Mouse (Mus musculus) heart, embryonic 16.5 days (tissue): ENCODE results near the gene Itpr1. TPM values are rescaled to one million over a fixed set of nuclear protein-coding genes. Genes with fewer than 3 reads are reported as not detected.

Source experiments
- ATAC-seq: fragments of 200-750 bp; cut with Nextera tagmentation; replicated peaks from 2 replicates; pipeline ENCODE4 v1.8.0; 2017; ENCODE audit warnings: moderate number of reproducible peaks; ENCODE audit not compliant: insufficient read depth, low FRiP score; ENCODE audit errors: extremely low read depth
- H3K27ac ChIP-seq: fragments of 300-500 bp; sonication (generic); 2 replicates; pipeline ENCODE4 v1.5.1; 2014; ENCODE audit warnings: mild to moderate bottlenecking, low read length, control low read depth, moderate library complexity
- H3K27me3 ChIP-seq: fragments of 300-500 bp; sonication (generic); 2 replicates; pipeline ENCODE4 v1.6.1; 2014; ENCODE audit warnings: low read length, mixed read lengths; ENCODE audit not compliant: control insufficient read depth, insufficient read depth
- H3K36me3 ChIP-seq: fragments of 300-500 bp; sonication (generic); 2 replicates; pipeline ENCODE4 v1.6.1; 2014; ENCODE audit not compliant: control insufficient read depth, insufficient read depth
- H3K4me1 ChIP-seq: fragments of 300-500 bp; sonication (generic); 2 replicates; pipeline ENCODE4 v1.6.1; 2014; ENCODE audit warnings: low read length, mixed read lengths; ENCODE audit not compliant: control insufficient read depth, insufficient read depth
- H3K4me2 ChIP-seq: fragments of 300-500 bp; sonication (generic); 2 replicates; pipeline ENCODE4 v1.6.1; 2014; ENCODE audit warnings: low read depth, mild to moderate bottlenecking, control low read depth, low read length
- H3K4me3 ChIP-seq: fragments of 300-500 bp; sonication (generic); 2 replicates; pipeline ENCODE4 v1.5.1; 2014; ENCODE audit warnings: mild to moderate bottlenecking, control low read depth, low read length
- H3K9ac ChIP-seq: fragments of 300-500 bp; sonication (generic); 2 replicates; pipeline ENCODE4 v1.6.1; 2014; ENCODE audit warnings: low read length, control low read depth
- H3K9me3 ChIP-seq: fragments of 300-500 bp; sonication (generic); replicated peaks from 2 replicates; pipeline ENCODE4 v1.6.1; 2016; ENCODE audit warnings: low read length; ENCODE audit not compliant: control insufficient read depth
- WGBS: fragments of 180-500 bp; shearing (Covaris S2); extraction: QIAGEN DNeasy Blood & Tissue Kit; methylation state at CpG from one replicate; pipeline ENCODE4 v1.1.7; 2014; 5-methylcytosine and 5-hydroxymethylcytosine counted together
- polyA plus RNA-seq: library from polyadenylated mRNA; unstranded; fragments of >200 nt; fragmentation: Nextera tagmentation; extraction: Ambion mirVana; gene quantifications from 2 replicates; pipeline ENCODE4 v1.2.1, GENCODE M21; 2015

Itpr1 gene
- polyA plus RNA-seq, 1 experiment from 2014 or later: 10.8 TPM

DNA sequence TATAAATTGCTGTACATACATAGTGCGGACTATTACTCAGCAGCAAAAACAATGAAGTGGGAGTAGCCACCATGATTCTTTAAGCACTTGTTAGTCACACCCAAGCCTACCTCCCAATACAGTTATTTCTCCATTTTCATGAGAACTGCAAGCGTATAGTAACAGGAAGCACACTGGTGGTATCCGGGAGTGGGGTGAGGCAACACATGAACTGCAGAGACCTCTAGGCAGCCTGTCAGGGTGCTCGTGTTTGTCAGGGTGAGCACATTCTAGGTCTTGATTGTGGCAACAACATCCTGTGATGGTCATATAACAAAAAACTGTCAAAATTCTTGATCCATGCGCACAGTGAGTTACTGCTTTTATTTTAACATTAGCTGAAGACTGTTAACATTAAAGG lies 290.8 kb downstream of the Itpr1 start:
- no peak overlapping the region for H3K4me2 ChIP-seq
- ATAC-seq: no peak
- WGBS: 84% methylated on average over 5 of the region's 5 CpGs
- H3K9me3 ChIP-seq: no peaks in the 10 kb centered on the region
- no peaks in the 10 kb centered on the region for H3K27me3 ChIP-seq
- H3K36me3 ChIP-seq: peaks cover 31% of the 10 kb centered on the region
- no peak overlapping the region for H3K4me3 ChIP-seq
- H3K4me1 ChIP-seq: no peaks in the 10 kb centered on the region
- H3K9ac ChIP-seq: no peak overlapping the region
- H3K27ac ChIP-seq: no peak overlapping the region

DNA sequence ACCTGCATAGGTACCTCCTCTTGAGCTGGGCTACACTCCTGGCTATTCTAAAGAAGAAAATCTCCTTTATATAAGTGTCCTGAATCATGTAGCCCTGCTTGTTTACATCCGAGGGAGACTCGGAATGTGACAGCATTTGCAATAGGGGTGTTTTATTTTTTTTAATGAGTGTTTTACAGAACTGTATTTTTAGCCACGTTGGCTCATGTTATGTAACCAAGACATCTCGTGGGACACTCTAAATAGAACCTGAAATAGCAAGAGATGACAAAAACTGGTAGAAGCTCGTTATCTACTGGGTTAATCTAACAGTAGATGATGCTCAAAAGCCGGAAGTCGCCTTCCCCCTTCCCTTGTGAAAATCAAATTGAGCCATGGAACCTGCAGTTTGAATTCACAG lies 291.8 kb downstream of the Itpr1 start:
- ATAC-seq: no peak
- Histone ChIP-seq H3K27me3 (no peaks in the 10 kb centered on the region), H3K27ac (no peak overlapping the region), H3K4me2 (no peak overlapping the region), H3K36me3 (peaks cover 31% of the 10 kb centered on the region), H3K9ac (no peak overlapping the region), H3K4me1 (peaks cover 9% of the 10 kb centered on the region), H3K9me3 (no peaks in the 10 kb centered on the region), H3K4me3 (no peak overlapping the region)
- WGBS: 79% methylated on average over 7 of the region's 7 CpGs

DNA sequence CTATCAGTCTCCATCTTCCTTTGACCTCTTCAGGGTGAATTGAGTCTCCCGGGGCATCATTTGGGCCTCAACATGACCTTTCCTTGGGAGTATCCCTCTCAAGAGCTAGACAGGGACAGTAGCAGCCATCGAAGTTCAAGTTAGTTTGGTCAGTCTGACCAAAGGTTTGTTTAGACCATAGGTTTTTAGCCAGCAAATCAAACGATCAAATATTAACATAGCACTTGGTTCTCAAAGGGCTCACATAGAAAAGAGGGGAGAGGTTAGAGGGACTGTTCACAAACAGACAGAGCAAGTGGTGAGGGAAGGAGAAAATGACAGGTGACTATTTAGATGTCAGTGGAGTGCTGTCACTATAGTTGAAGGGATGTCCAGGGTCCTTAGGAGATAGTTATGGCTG lies 293.3 kb downstream of the Itpr1 start:
- Histone ChIP-seq H3K27me3 (no peaks in the 10 kb centered on the region), H3K4me1 (peaks cover 20% of the 10 kb centered on the region), H3K4me3 (no peak overlapping the region), H3K27ac (no peak overlapping the region), H3K36me3 (peaks cover 30% of the 10 kb centered on the region), H3K4me2 (no peak overlapping the region), H3K9me3 (no peaks in the 10 kb centered on the region), H3K9ac (no peak overlapping the region)
- WGBS: 92% methylated on average over 3 of the region's 3 CpGs
- ATAC-seq: no peak

DNA sequence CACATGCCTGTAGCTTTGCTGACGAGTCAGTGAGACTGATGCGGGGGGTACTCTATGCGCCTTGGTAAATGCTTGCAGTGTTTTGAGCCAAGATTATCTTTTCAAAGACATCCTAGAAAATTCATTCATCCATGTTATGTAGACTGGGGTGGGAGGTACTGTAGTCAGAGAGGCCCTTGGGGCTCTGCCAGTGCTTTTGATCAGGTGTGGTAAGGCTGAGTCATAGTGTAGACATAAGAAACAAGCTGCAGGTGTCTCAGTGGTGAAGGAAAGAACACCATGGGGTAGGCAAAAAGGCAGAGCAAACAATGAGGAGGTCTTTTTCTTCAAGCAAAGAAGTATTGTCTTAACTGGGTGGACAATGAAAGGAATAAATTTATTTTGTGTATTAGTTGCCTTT lies 294.4 kb downstream of the Itpr1 start:
- WGBS: 81% methylated on average over 3 of the region's 3 CpGs
- Histone ChIP-seq H3K27me3 (no peaks in the 10 kb centered on the region), H3K27ac (no peak overlapping the region), H3K4me3 (no peak overlapping the region), H3K36me3 (peaks cover 20% of the 10 kb centered on the region), H3K9ac (no peak overlapping the region), H3K9me3 (no peaks in the 10 kb centered on the region), H3K4me1 (peaks cover 22% of the 10 kb centered on the region), H3K4me2 (no peak overlapping the region)
- no peak for ATAC-seq

DNA sequence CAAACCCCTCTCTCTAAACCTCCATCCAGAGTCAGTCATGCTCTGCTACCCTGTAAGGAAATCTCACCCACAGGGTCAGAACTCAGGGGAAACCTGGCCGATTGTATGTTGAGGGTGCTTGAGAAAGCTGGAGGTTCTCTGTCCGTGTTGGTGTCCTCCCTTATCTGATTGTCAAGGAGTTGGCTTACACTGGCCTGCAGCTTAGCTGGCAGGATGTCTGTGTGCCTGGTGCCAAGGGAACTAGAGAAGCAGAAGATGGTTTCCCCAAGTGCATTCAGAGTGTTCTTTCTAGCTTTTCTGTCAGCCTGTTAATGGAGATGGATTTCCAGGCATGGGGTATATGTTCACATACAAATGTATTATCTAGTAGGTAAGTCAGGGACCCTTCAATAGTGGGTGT lies 296.4 kb downstream of the Itpr1 start:
- Histone ChIP-seq H3K27me3 (no peaks in the 10 kb centered on the region), H3K4me3 (no peak overlapping the region), H3K4me2 (no peak overlapping the region), H3K9ac (no peak overlapping the region), H3K27ac (no peak overlapping the region), H3K4me1 (peaks cover 22% of the 10 kb centered on the region), H3K36me3 (peaks cover 16% of the 10 kb centered on the region), H3K9me3 (no peaks in the 10 kb centered on the region)
- 29% methylated on average over 2 of the region's 2 CpGs for WGBS
- ATAC-seq: no peak

DNA sequence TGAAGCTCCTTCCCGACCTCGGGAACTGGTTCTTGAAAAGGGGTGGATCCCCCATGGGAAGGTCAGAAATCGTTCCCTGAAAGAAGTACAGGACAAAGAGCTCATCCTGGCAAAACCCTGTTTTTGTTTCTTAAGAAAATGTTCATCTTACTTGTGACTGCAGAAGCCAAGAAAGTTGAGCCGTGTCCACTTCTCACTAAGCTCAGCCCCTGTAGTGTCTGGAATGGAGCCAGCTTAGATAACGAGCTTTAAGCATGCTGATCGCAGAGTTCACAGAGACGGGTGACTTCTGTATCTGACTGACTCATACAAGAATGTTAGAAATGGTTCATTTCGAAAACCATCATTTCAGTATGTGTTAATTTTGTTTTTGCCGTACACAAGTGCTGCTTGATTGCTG lies 297.2 kb downstream of the Itpr1 start:
- no peak overlapping the region for H3K9ac ChIP-seq
- peak; percentile 59; the same call in 1 of the 2 replicates for ATAC-seq
- WGBS: 30% methylated on average over 9 of the region's 9 CpGs
- no peaks in the 10 kb centered on the region for H3K27me3 ChIP-seq
- peaks cover 26% of the 10 kb centered on the region for H3K4me1 ChIP-seq
- H3K27ac ChIP-seq: 0 out of 2 replicates have a peak overlapping the region, but pooled peaks have one; percentile 16
- peak overlapping the region; percentile 29 for H3K4me2 ChIP-seq
- no peak overlapping the region for H3K4me3 ChIP-seq
- H3K36me3 ChIP-seq: peaks cover 15% of the 10 kb centered on the region
- H3K9me3 ChIP-seq: no peaks in the 10 kb centered on the region

DNA sequence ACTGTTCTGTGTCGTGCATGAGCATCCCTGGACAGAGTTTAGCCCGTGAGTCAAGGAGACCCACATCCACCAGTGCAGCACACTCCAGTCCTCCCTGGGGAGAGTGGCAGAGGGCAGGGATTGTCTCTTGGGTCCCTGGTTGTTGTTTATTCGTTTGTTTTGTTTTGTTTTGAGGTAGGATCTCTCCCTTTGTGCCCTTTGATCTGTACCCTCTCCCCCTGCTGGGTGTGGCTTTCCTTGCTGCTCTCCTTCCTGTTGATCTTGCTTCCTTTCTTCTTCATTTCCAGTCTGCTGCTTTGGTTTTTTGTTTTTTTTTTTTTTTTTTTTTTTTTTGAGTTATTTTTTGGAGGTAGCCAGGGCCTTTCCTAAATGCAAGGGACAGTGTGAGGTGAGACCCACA lies 299.2 kb downstream of the Itpr1 start:
- Histone ChIP-seq H3K9me3 (no peaks in the 10 kb centered on the region), H3K9ac (no peak overlapping the region), H3K4me2 (no peak overlapping the region), H3K27me3 (no peaks in the 10 kb centered on the region), H3K4me3 (no peak overlapping the region), H3K36me3 (peaks cover 7% of the 10 kb centered on the region), H3K4me1 (peaks cover 35% of the 10 kb centered on the region), H3K27ac (no peak overlapping the region)
- no peak for ATAC-seq
- 55% methylated on average over 3 of the region's 3 CpGs for WGBS

DNA sequence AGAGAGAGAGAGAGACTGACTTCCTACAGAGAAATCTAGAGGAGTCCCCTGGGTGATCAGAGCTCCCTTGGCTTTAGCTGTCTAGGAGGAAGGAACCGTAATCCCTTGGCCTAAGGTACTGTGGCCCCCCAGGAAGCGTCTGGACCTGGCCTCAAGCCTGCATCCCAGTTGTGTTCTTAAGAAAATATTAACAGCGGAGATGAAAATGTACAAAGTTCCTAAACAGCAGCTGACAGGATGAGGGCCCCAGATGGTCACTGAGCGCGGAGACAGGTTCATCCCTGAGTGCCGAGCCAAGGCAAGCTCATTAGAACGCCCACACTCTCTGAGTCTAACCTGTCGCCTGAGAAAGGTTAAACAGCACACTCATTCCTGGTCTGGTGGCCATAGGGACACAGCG lies 300.1 kb downstream of the Itpr1 start:
- no peak overlapping the region for H3K9ac ChIP-seq
- H3K4me1 ChIP-seq: peaks cover 35% of the 10 kb centered on the region
- H3K36me3 ChIP-seq: peaks cover 7% of the 10 kb centered on the region
- no peaks in the 10 kb centered on the region for H3K9me3 ChIP-seq
- 79% methylated on average over 9 of the region's 9 CpGs for WGBS
- H3K4me2 ChIP-seq: no peak overlapping the region
- H3K27ac ChIP-seq: no peak overlapping the region
- no peaks in the 10 kb centered on the region for H3K27me3 ChIP-seq
- ATAC-seq: no peak
- no peak overlapping the region for H3K4me3 ChIP-seq

DNA sequence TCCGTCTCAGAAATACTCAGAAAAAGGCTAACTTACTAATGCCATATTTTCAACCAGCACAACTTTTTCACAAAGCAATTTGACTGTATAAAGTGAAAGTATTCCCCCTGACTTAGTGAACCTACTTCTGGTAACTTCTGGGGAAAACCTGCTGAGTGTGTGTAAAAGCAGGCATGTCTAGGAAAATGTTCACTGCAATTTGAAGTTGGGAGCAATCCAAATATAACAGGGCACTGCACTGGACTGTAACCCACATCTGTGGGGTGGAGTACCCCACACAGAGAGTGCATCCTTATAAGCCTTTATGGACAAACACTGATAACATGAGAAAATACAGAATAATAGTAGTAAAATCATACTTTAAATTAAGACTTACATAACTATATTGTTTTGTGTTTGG lies 303.4 kb downstream of the Itpr1 start:
- no peak overlapping the region for H3K9ac ChIP-seq
- H3K4me1 ChIP-seq: peaks cover 16% of the 10 kb centered on the region
- no peak overlapping the region for H3K4me3 ChIP-seq
- peaks cover 16% of the 10 kb centered on the region for H3K36me3 ChIP-seq
- H3K27ac ChIP-seq: no peak overlapping the region
- WGBS: 93% methylated on average over 1 of the region's 1 CpGs
- H3K4me2 ChIP-seq: no peak overlapping the region
- no peaks in the 10 kb centered on the region for H3K9me3 ChIP-seq
- no peaks in the 10 kb centered on the region for H3K27me3 ChIP-seq
- ATAC-seq: no peak
